Mouse (Mus musculus): ENCODE results near the gene Smad6.

Gene Smad6

DNA sequence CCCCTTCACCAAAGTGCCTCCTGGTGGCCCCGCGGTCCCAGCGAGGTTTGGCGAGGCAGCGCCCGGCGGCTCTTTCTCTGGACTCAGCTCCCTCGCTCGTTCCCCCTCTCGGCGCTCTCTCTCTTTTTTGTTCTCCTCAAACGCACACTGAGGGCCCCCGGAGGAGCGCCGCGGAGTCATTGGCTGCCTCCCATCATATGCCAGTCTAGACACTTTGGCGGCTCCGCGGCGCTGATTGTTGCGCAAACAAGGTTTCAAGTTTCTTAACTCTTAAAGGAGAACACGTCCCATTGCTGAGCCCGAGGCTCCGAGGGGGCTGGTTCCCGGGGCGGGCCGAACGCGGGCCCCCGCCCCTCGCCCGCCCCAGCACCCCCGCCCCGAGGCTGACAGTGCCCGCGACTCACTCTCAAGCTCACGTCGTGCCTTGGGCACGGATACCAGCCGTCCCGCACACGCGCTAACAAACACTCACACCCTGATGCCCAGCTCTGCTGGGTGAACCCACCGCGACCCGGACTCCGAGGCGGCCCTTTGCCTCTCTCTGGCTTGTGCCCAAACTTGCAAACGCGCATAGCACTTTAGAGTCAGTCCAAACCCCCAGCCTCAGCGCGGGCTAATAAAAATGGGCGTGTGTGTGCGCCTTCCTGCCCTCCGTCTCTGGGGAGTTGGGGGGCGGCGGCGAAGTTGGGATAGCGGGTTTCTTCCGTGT, at the start of gene Smad6:
TSS of gene Smad6 (minus strand) at position 207 of the 709 bp plus-strand sequence.
- in situ Hi-C loops (cut with MboI, MseI), result no loop called here

DNA sequence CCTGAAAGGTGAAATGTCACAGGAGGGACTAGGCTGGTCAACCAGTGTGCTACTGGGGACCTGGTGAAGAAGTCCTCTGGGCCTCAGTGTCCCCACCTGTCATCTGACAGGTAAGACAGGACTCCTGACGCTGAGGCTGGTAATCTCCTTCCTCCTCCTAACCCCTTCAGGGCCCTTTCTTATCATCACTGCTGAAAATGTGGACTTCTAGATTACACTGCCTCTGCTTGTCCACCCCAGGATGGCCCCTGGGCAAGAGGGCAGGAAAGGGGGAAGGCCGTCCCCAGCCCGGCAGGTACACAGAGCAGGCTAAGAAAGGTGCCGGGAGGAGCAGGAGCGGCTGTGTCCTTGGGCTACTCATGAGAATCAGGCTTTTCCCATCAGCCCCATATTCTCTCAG, 48.8 kb upstream of the Smad6 start:
- in situ Hi-C loops (cut with MboI, MseI), result no loop called here

GRCm38 (mm10) chr9:64069131-64069530, 47.3 kb upstream of the Smad6 start:
- in situ Hi-C loops (cut with MboI, MseI), result no loop called here

GRCm38 (mm10) chr9:64068571-64068970, 46.7 kb upstream of the Smad6 start:
- in situ Hi-C loops (cut with MboI, MseI), result no loop called here

- in situ Hi-C loops (cut with MboI, MseI), result no loop called here
Observed at GRCm38 (mm10) chr9:64067787-64068186, 45.9 kb upstream of the Smad6 start.

DNA sequence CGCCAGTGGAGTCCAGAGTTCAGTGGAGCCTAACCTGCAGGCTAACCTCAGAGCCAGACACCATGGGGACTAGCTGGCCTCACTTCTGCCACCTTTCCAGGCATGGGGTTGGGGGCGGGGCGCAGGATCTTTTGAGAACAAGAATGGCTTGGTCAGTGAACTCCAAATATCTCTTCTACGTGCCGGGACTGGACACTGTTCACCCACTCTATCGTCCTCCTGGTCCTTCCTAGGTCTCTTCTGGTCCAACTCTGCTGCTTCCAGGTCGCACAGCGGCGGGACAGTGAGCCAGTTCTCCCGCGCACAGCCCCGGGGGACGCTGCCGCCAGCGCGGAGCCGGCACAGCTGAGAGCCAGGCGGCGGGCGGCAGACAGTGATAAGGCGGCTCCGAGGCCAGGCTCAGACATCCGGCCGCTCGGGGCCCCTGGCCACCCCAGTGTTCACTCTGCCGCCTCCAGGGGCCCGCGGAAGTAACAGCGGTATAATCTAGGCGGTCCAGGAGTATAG, 38.2 kb upstream of the Smad6 start:
- in situ Hi-C loops (cut with MboI, MseI), result no loop called here

GRCm38 (mm10) chr9:64057903-64058650, 36.2 kb upstream of the Smad6 start:
- in situ Hi-C loops (cut with MboI, MseI), result loop anchor here in 1 of 2 experiments (10.0 kb wide), 1 partner anchor 1807 kb away; no protein-coding TSS in a partner anchor

DNA sequence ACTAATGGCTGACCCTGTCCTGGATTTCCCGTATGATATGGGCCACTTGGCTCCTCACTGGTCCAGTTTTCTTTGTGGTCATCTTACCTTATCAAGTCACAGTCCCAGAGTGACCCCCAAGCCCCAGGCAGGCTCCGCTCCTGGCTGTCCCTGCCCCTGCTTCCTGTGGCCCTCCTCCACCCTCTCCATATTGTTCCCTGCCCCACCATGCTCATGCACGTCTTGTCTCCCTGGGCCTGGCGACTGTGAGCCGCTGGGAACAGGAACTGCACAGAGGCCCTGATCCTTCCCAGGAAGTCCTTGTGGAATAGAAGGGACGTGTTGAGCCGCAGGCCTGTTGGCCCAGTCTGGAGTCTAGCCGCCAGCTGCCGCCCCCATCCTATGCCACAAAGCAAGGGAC, 33.3 kb upstream of the Smad6 start:
- in situ Hi-C loops (cut with MboI, MseI), result loop anchor here in 1 of 2 experiments (10.0 kb wide), 1 partner anchor 1810 kb away; no protein-coding TSS in a partner anchor

GRCm38 (mm10) chr9:64053786-64054185, 31.9 kb upstream of the Smad6 start:
- in situ Hi-C loops (cut with MboI, MseI), result loop anchor here in 1 of 2 experiments (10.0 kb wide), 1 partner anchor 1811 kb away; no protein-coding TSS in a partner anchor

DNA sequence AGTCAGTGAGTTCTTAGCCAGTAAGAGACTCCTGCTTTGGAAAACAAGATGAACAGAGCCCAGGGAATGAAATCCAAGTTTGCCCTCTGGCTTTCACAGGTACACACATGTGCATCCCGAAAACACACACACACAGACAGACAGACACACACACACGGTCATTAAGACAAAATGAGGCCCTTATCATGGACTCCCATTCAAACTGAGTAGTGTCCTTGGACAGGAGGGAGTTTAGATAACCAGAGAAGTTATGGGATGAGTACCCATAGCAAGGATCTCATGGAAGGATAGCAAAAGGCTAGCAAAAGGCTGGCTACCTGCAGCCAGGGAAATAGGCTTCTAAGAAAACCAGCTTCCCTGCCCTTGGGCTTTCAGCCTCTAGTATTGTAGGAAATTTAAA, 29.4 kb upstream of the Smad6 start:
- in situ Hi-C loops (cut with MboI, MseI), result loop anchor here in 1 of 2 experiments (10.0 kb wide), 1 partner anchor 1814 kb away; no protein-coding TSS in a partner anchor

GRCm38 (mm10) chr9:64050513-64051065, 28.7 kb upstream of the Smad6 start:
- in situ Hi-C loops (cut with MboI, MseI), result loop anchor here in 1 of 2 experiments (10.0 kb wide), 1 partner anchor 1814 kb away; no protein-coding TSS in a partner anchor

- in situ Hi-C loops (cut with MboI, MseI), result loop anchor here in 1 of 2 experiments (5.0 to 10.0 kb wide), 2 partner anchors 943 to 1815 kb away; no protein-coding TSS in a partner anchor
Observed at GRCm38 (mm10) chr9:64049471-64050380, 27.9 kb upstream of the Smad6 start.

- in situ Hi-C loops (cut with MboI, MseI), result loop anchor here in 1 of 2 experiments (5.0 kb wide), 1 partner anchor 947 kb away; no protein-coding TSS in a partner anchor
Observed at GRCm38 (mm10) chr9:64045117-64045890, 23.4 kb upstream of the Smad6 start.

- in situ Hi-C loops (cut with MboI, MseI), result no loop called here
Observed at GRCm38 (mm10) chr9:64044343-64044742, 22.5 kb upstream of the Smad6 start.

DNA sequence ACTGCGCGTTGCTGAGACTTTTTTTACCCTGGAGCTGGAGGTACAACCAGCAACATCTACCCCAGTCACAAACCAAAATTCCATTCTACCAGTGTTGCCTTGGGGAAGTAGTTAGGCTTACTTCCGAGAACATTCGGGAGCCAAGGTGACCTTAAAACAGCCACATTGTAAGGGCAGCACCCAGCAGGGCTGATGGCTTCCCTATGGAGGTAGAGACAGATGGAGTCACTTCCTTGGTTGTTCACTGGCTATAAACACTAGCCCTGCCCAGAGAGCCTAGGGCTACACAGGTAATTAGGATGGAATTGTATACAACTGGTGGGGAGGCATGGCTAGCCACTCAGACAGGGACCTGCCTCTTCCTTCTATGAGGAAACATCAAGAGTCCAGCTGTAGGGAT, 21.1 kb upstream of the Smad6 start:
- in situ Hi-C loops (cut with MboI, MseI), result no loop called here

DNA sequence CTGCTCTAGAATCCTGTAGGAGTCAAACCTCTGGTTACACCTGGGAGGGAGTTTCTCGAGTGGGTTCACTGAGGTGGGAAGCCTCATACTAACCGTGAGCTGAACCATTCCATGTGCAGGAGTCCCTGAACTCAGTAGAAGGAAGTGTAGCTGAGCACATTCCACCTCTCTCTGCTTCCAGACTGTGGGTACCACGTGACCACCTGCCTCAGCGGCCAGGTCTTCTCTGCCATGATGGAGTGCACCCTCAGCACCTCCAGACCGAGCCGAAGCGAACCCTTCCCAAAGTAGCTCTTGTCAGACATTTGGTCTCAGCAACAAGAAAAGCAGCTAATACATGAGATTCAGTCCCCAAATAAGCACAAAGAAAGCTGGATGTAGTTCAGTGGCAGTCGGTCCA, 20.4 kb upstream of the Smad6 start:
- in situ Hi-C loops (cut with MboI, MseI), result no loop called here

DNA sequence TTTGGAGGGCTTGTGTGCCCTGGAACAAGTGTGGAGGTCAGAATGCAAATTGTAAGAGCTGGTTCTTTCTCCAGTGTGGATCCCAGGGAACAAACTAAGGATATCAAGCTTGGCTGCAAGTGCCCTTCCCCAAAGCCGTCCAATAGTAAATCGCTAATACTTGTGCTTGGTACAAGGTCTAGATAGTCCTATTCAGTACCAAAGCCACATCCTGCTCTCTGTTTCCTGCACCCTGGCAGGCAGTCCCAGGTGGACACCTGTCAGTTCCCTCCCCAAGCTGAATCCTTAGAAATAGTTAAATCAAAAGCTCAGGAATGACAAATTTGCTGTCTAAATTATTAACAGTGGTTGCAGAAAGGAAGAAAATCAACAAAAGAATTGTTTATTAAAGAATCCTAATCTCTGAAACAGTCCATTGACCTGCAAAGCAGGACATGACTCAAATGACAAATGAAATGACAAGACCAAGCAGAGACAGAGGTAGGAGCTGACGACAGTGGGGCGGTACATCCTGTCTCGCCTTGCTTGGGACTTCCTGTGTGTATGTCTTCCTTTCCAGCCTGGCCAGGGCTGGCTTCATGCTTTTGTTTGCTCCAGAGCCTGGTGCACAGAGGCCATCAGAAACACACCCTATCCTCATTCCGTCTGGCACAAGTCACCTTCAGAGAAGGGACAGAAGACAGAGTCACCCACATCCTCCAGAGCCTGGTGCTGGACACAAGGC, 8.2 kb upstream of the Smad6 start:
- in situ Hi-C loops (cut with MboI, MseI), result loop anchor here in 1 of 2 experiments (5.0 kb wide), 1 partner anchor 57 kb away; no protein-coding TSS in a partner anchor

DNA sequence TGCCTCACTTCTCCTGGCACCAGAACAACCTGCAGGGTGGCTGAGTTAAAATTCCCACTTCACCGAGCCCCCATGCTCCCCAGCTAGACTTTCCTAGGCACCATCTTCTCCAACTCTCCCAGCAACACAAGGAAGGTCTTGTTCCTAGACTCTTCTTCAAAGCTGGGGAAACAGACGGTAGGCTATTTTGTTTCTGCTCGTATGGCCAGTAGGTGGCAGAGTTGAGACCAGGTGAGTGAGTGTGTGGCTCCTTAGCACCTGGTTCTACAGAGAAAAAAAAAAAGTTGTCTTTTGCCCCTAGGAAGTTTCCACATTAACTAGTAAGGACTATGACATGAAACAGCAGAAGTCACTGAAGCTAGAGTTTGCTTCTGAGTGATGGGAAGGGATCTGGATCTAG, 3.7 kb upstream of the Smad6 start:
- in situ Hi-C loops (cut with MboI, MseI), result no loop called here

- in situ Hi-C loops (cut with MboI, MseI), result no loop called here
Observed at GRCm38 (mm10) chr9:64024976-64025375, 3.1 kb upstream of the Smad6 start.

All from T-helper 17 cell (primary cell).